Mouse (Mus musculus) thymus, postnatal 25 days (tissue): Measurements from ENCODE around the gene Akap3.
A peak's percentile ranks its signal among the peaks of the same experiment; 100 is the strongest.

ENCODE experiments used
- DNase-seq: peaks from one replicate; pipeline ENCODE4 v3.0.0; 2022

Akap3 gene

GRCm38 (mm10) chr6:126852881-126853280 is at the start of gene Akap3:
Gene Akap3, plus strand, starts transcription at chr6:126853098.
- no peak for DNase-seq

GRCm38 (mm10) chr6:126806783-126807182 is 46.1 kb upstream of the Akap3 start:
- peak; percentile 25 for DNase-seq

DNA sequence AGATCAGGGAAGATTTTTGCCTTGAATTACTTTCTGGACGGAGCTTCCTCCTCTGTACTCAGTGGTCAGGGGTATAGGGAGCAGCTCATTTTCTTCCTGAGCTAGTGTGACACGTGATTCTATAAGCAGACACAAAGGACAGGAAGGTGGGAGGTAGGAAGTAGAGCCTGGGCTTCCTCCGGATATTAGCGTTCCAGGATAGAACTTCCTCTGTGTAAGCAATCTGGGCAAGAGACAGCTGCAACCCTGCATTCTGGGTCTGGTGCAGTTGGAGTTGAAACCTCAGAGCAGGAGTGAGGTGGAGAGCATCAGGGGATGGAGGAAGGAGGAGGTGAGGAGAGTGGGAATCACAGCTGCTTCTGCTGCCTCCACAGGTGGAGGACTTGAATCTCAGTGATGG is 44.8 kb upstream of the Akap3 start:
- DNase-seq = no peak

DNA sequence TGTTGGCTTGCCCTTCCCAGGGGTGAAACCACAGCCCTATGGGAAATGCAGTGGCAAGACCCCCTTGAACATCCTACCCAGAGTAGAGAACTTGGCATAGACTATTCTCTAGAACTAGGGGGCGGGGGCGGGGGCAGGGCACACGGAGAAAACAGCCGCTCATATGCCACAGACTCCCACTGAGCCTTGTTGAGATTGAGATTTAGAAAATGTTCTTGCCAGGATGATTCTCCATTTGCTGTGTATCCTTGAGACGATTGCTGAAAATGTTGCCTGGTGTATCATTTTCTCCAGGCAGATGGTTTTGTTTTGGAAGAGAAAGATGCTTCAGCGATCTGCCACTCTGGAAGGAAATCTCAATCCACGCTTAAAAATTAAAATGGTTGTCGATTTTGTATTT is 44.3 kb upstream of the Akap3 start:
- no peak for DNase-seq

- DNase-seq = peak; percentile 11
Measured at GRCm38 (mm10) chr6:126811481-126811880, 41.4 kb upstream of the Akap3 start.

DNA sequence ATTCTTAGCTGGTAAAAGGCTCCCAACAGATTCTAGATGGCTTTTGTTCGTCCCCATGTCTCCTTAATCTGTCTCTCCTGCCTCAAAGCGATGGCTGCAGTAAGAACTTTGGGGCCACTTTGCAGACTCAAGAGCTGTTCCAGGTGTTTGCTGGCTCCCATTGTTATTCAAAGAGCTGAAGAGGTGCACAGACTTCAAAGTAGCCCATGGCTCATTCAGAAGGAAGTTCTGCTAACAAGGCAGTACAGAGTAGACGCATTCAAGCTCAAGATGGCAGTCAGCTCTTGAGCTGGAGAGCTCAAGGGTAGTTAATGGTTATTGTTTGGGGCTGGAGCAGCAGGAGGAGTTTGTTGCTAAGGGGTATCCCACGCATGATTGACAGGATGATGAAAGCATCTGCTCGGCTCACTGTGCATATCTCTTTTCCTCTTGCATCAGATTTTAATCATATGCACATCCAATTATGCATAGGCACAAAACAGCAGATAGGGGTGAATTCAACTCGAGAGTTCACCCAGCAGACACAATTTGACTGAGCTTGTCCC is 37.6 kb upstream of the Akap3 start:
- DNase-seq = no peak

- no peak for DNase-seq
Measured at GRCm38 (mm10) chr6:126816338-126816737, 36.6 kb upstream of the Akap3 start.

- no peak for DNase-seq
Measured at GRCm38 (mm10) chr6:126823087-126823486, 29.8 kb upstream of the Akap3 start.

DNA sequence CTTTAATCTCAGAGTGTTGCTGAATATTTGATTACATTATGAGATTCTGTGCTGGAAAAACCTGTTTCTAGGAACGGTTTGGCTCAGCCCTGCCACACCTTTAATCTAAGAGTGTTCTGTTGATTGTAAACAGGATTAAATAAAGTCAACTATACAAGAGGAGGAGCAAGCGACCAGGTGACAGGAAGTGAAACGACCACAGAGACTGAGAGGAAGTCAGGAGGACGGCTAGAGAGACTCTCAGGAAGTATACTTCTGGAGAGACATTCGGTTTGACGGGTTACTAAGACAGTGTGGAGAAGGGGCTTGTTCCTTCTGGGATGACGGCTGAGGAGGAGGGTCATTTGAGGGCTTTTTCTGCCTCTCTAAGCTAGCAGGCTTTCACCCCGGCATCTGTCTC is 16.3 kb upstream of the Akap3 start:
- DNase-seq = no peak

DNA sequence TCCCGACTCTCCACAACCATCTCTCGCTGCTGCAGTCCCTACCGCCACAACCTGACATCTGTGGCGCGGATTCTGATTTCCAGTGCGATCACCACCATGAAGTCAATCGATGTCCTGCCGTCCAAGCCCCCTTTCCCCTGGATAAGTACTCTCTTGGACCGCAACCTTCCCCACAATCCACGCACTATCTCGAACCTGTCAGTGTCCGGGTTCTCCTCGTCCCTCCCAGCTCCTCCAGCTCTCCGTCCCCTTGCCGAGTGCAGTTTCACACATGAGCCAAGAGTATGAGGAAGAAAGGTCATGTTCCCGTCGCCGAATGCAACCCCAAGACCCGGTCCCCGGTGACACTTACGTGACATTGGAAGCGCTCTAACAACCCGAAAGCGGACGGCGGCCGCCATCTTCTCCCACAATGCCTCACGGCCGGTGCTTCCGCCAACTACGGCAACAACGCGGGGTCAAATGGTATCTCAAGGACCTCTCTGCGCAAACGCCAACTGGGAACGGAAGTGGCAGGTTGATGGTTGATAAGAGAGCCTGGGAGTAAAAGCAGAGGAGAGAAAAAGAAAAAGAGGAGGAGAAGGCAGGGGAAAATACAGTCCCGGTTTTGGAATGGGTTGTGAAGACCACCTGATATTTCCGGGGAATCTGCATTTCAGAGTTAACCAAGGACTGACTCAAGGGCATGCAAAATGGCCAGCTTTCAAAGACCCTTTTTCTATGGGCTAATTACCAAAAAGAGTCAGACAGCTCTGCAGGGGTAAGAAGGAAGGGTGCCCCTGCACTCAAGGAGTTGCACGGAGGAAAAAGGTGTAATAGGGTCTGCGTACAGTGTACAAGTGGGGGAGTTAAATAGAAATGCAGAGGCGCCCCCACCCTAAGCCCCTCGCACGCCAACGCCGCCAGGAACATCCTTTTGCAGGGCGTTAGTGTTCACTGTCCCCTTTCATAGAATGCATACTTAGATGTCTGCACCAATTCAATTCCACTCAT is 3.9 kb upstream of the Akap3 start, which contains the start of gene Ndufa9:
Gene Ndufa9 (minus strand): TSS at position 425 of the 993 bp plus-strand sequence.
- DNase-seq = peak; percentile 94

DNA sequence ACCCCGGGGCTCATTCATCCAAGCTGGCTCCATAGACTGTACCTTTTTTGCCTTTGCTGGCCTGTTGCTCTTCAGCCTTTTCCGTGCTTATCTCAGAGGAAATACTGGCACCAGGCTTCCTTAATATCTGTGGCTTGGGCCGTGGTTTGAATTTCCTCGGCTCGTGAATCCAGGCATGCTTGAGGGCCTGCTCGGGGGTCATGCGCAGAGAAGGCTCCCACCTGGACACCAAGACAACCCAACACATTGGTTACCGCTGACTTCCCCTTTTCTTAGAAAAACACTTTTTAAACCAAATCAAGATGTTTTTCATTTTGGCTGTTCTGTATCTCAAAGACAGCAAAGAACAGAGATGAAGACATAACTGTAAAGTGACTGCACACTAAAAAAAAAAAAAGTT is 24.2 kb downstream of the Akap3 start:
- no peak for DNase-seq

- no peak for DNase-seq
Measured at GRCm38 (mm10) chr6:126907378-126907777, 54.5 kb downstream of the Akap3 start.

DNA sequence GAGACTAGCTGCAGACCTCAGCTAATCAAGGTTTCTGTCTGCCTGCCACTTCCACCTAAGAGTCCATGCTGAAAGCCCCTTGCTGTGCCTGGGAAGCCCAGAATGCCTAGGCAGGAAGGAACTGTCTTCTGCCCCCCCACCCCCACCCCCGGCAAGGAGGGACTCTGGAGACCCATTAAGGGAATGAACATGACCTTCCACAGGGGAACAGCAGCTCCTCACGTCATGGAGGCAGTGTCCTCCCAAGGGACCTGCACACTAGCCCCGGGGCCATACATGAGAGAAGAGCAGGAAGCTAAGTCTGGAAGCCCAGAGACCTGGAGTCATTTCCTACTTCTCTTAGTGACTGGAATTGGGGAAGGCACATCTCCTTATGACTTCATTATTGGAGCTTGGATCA is 55.0 kb downstream of the Akap3 start:
- DNase-seq = no peak

DNA sequence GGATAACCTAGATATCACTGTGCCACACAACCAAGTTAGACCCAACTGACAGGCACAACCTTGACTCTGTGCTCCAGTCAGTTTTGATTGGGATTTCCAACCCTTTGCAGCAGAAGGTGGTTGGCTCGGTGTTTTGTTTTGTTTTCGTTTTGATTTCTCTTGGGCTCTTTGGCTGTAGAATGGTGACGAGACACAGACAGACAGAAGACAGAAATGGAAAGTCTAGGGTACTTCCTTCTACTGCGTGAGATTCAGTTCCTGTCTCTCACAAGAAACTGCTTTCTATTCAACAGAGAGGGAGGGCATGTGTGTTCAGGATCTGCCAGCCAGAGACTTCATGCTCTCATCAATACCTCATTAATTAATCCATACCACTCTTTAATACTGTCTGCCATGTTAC is 57.8 kb downstream of the Akap3 start:
- DNase-seq = no peak

- no peak for DNase-seq
Measured at GRCm38 (mm10) chr6:126914928-126915327, 62.0 kb downstream of the Akap3 start.

- peak; percentile 30 for DNase-seq
Measured at GRCm38 (mm10) chr6:126921111-126921881, 68.4 kb downstream of the Akap3 start, which contains the start of gene Dyrk4. Gene Dyrk4, minus strand, starts transcription at chr6:126921839.
